Mouse (Mus musculus): ENCODE results near the gene Whrn. TPM values are rescaled to one million over a fixed set of nuclear protein-coding genes. Genes with fewer than 3 reads are reported as not detected.

Gene Whrn
- 8.0 and 10.5 TPM in 2 replicates for polyA plus RNA-seq (2014; fragmentation: Nextera tagmentation; extraction: Ambion mirVana)

GRCm38 (mm10) chr4:63495915-63496278 is at the start of gene Whrn:
Gene Whrn (minus strand): TSS chr4:63495991.
- H3K4me3 ChIP-seq (ENCODE audit: low read depth, low read length) = peak within 1 kb of the TSS; percentile 72
- H3K27ac ChIP-seq (ENCODE audit: low read depth, low read length) = no peak within 1 kb of the TSS
- 0% methylated on average over 20 of the region's 34 CpGs for WGBS
- peaks cover 7% of the 10 kb centered on the region for H3K27me3 ChIP-seq (ENCODE audit: control insufficient read depth, insufficient read depth, low read length)
- H3K9me3 ChIP-seq (ENCODE audit: control insufficient read depth, low read length) = no peaks in the 10 kb centered on the region
- DNase-seq (ENCODE audit: low spot score) = peak; percentile 83
- H3K36me3 ChIP-seq (ENCODE audit: control insufficient read depth, insufficient read depth, low read length) = no peaks in the 10 kb centered on the region
- ATAC-seq (ENCODE audit: insufficient read depth, low FRiP score, low TSS enrichment) = peak; percentile 82
- H3K9ac ChIP-seq (ENCODE audit: low read length) = peak within 1 kb of the TSS; percentile 76
- H3K4me2 ChIP-seq (ENCODE audit: low read depth) = peak within 1 kb of the TSS; percentile 92
- peaks cover 14% of the 10 kb centered on the region for H3K4me1 ChIP-seq (ENCODE audit: control insufficient read depth, insufficient read depth, low read length)

- H3K9ac ChIP-seq (ENCODE audit: low read length) = peak overlapping the region; percentile 92
- no peak for DNase-seq (ENCODE audit: low spot score)
- H3K9me3 ChIP-seq (ENCODE audit: control insufficient read depth, low read length) = no peaks in the 10 kb centered on the region
- 21% methylated on average over 23 of the region's 26 CpGs for WGBS
- no peak for ATAC-seq (ENCODE audit: insufficient read depth, low FRiP score, low TSS enrichment)
- peaks cover 6% of the 10 kb centered on the region; the same call in 1 of the 2 replicates for H3K36me3 ChIP-seq (ENCODE audit: control insufficient read depth, insufficient read depth, low read length)
- peak overlapping the region; percentile 86 for H3K27ac ChIP-seq (ENCODE audit: low read depth, low read length)
- H3K4me3 ChIP-seq (ENCODE audit: low read depth, low read length) = peak overlapping the region; percentile 84
- H3K27me3 ChIP-seq (ENCODE audit: control insufficient read depth, insufficient read depth, low read length) = no peaks in the 10 kb centered on the region
- peak overlapping the region; percentile 67 for H3K4me2 ChIP-seq (ENCODE audit: low read depth)
- H3K4me1 ChIP-seq (ENCODE audit: control insufficient read depth, insufficient read depth, low read length) = peaks cover 16% of the 10 kb centered on the region
Measured at GRCm38 (mm10) chr4:63545231-63545958, 49.6 kb upstream of the Whrn start.

- Histone ChIP-seq H3K4me1 (ENCODE audit: control insufficient read depth, insufficient read depth, low read length) (peaks cover 16% of the 10 kb centered on the region), H3K27ac (ENCODE audit: low read depth, low read length) (peak within 1 kb of the TSS; percentile 86), H3K9me3 (ENCODE audit: control insufficient read depth, low read length) (no peaks in the 10 kb centered on the region), H3K9ac (ENCODE audit: low read length) (peak within 1 kb of the TSS; percentile 92), H3K4me3 (ENCODE audit: low read depth, low read length) (peak within 1 kb of the TSS; percentile 84), H3K4me2 (ENCODE audit: low read depth) (peak within 1 kb of the TSS; percentile 67), H3K36me3 (ENCODE audit: control insufficient read depth, insufficient read depth, low read length) (peaks cover 5% of the 10 kb centered on the region; the same call in 1 of the 2 replicates), H3K27me3 (ENCODE audit: control insufficient read depth, insufficient read depth, low read length) (no peaks in the 10 kb centered on the region)
- DNase-seq (ENCODE audit: low spot score) = peak; percentile 96
- ATAC-seq (ENCODE audit: insufficient read depth, low FRiP score, low TSS enrichment) = peak; percentile 96
- under 1% methylated on average over 54 of the region's 57 CpGs for WGBS
Measured at GRCm38 (mm10) chr4:63544494-63545230, 48.9 kb upstream of the Whrn start, which contains the start of gene Atp6v1g1. Gene Atp6v1g1 (plus strand): TSS chr4:63544772.

- Histone ChIP-seq H3K4me3 (ENCODE audit: low read depth, low read length) (peak overlapping the region; percentile 13; the same call in 1 of the 2 replicates), H3K4me2 (ENCODE audit: low read depth) (peak overlapping the region; percentile 12; the same call in 1 of the 2 replicates), H3K27ac (ENCODE audit: low read depth, low read length) (peak overlapping the region; percentile 60; the same call in 1 of the 2 replicates), H3K9me3 (ENCODE audit: control insufficient read depth, low read length) (no peaks in the 10 kb centered on the region), H3K4me1 (ENCODE audit: control insufficient read depth, insufficient read depth, low read length) (peaks cover 16% of the 10 kb centered on the region), H3K9ac (ENCODE audit: low read length) (no peak overlapping the region), H3K36me3 (ENCODE audit: control insufficient read depth, insufficient read depth, low read length) (peaks cover 2% of the 10 kb centered on the region; the same call in 1 of the 2 replicates), H3K27me3 (ENCODE audit: control insufficient read depth, insufficient read depth, low read length) (no peaks in the 10 kb centered on the region)
- 56% methylated on average over 10 of the region's 10 CpGs for WGBS
- ATAC-seq (ENCODE audit: insufficient read depth, low FRiP score, low TSS enrichment) = peak; percentile 75
- DNase-seq (ENCODE audit: low spot score) = no peak
Measured at GRCm38 (mm10) chr4:63543746-63544493, 48.1 kb upstream of the Whrn start.

GRCm38 (mm10) chr4:63542209-63542608 is 46.4 kb upstream of the Whrn start:
- no peak overlapping the region for H3K4me3 ChIP-seq (ENCODE audit: low read depth, low read length)
- H3K36me3 ChIP-seq (ENCODE audit: control insufficient read depth, insufficient read depth, low read length) = no peaks in the 10 kb centered on the region
- no peak for DNase-seq (ENCODE audit: low spot score)
- H3K9ac ChIP-seq (ENCODE audit: low read length) = no peak overlapping the region
- 60% methylated on average over 2 of the region's 2 CpGs for WGBS
- ATAC-seq (ENCODE audit: insufficient read depth, low FRiP score, low TSS enrichment) = no peak
- peaks cover 15% of the 10 kb centered on the region for H3K4me1 ChIP-seq (ENCODE audit: control insufficient read depth, insufficient read depth, low read length)
- no peak overlapping the region for H3K4me2 ChIP-seq (ENCODE audit: low read depth)
- H3K9me3 ChIP-seq (ENCODE audit: control insufficient read depth, low read length) = no peaks in the 10 kb centered on the region
- H3K27me3 ChIP-seq (ENCODE audit: control insufficient read depth, insufficient read depth, low read length) = no peaks in the 10 kb centered on the region
- H3K27ac ChIP-seq (ENCODE audit: low read depth, low read length) = no peak overlapping the region

GRCm38 (mm10) chr4:63537602-63538001 is 41.8 kb upstream of the Whrn start:
- no peaks in the 10 kb centered on the region for H3K36me3 ChIP-seq (ENCODE audit: control insufficient read depth, insufficient read depth, low read length)
- H3K9ac ChIP-seq (ENCODE audit: low read length) = no peak overlapping the region
- no peaks in the 10 kb centered on the region for H3K27me3 ChIP-seq (ENCODE audit: control insufficient read depth, insufficient read depth, low read length)
- DNase-seq (ENCODE audit: low spot score) = no peak
- no peak overlapping the region for H3K27ac ChIP-seq (ENCODE audit: low read depth, low read length)
- no peak for ATAC-seq (ENCODE audit: insufficient read depth, low FRiP score, low TSS enrichment)
- H3K4me2 ChIP-seq (ENCODE audit: low read depth) = no peak overlapping the region
- H3K4me3 ChIP-seq (ENCODE audit: low read depth, low read length) = no peak overlapping the region
- H3K9me3 ChIP-seq (ENCODE audit: control insufficient read depth, low read length) = no peaks in the 10 kb centered on the region
- no peaks in the 10 kb centered on the region for H3K4me1 ChIP-seq (ENCODE audit: control insufficient read depth, insufficient read depth, low read length)
- WGBS = 82% methylated on average over 4 of the region's 4 CpGs

GRCm38 (mm10) chr4:63530409-63530808 is 34.6 kb upstream of the Whrn start:
- Histone ChIP-seq H3K9ac (ENCODE audit: low read length) (no peak overlapping the region), H3K27ac (ENCODE audit: low read depth, low read length) (no peak overlapping the region), H3K4me2 (ENCODE audit: low read depth) (no peak overlapping the region), H3K4me1 (ENCODE audit: control insufficient read depth, insufficient read depth, low read length) (no peaks in the 10 kb centered on the region), H3K36me3 (ENCODE audit: control insufficient read depth, insufficient read depth, low read length) (no peaks in the 10 kb centered on the region), H3K27me3 (ENCODE audit: control insufficient read depth, insufficient read depth, low read length) (no peaks in the 10 kb centered on the region), H3K9me3 (ENCODE audit: control insufficient read depth, low read length) (no peaks in the 10 kb centered on the region), H3K4me3 (ENCODE audit: low read depth, low read length) (no peak overlapping the region)
- ATAC-seq (ENCODE audit: insufficient read depth, low FRiP score, low TSS enrichment) (no peak), DNase-seq (ENCODE audit: low spot score) (no peak)
- 81% methylated on average over 7 of the region's 7 CpGs for WGBS

- no peak overlapping the region for H3K4me3 ChIP-seq (ENCODE audit: low read depth, low read length)
- H3K27ac ChIP-seq (ENCODE audit: low read depth, low read length) = no peak overlapping the region
- H3K9me3 ChIP-seq (ENCODE audit: control insufficient read depth, low read length) = no peaks in the 10 kb centered on the region
- no peaks in the 10 kb centered on the region for H3K36me3 ChIP-seq (ENCODE audit: control insufficient read depth, insufficient read depth, low read length)
- no peak overlapping the region for H3K9ac ChIP-seq (ENCODE audit: low read length)
- H3K27me3 ChIP-seq (ENCODE audit: control insufficient read depth, insufficient read depth, low read length) = no peaks in the 10 kb centered on the region
- DNase-seq (ENCODE audit: low spot score) (no peak), ATAC-seq (ENCODE audit: insufficient read depth, low FRiP score, low TSS enrichment) (no peak)
- no peaks in the 10 kb centered on the region for H3K4me1 ChIP-seq (ENCODE audit: control insufficient read depth, insufficient read depth, low read length)
- 79% methylated on average over 6 of the region's 6 CpGs for WGBS
- no peak overlapping the region for H3K4me2 ChIP-seq (ENCODE audit: low read depth)
Measured at GRCm38 (mm10) chr4:63528946-63529345, 33.2 kb upstream of the Whrn start.
